Mouse (Mus musculus): ENCODE data around the gene Prr11.
"Not testable (repeated sequence)": the region's sequence is repeated elsewhere in the genome, so short reads cannot be mapped to it uniquely, and the experiment has no call there.

Prr11 gene

GRCm38 (mm10) chr11:87108409-87108754 lies at the start of gene Prr11:
Gene Prr11 (minus strand): TSS chr11:87108708.
- DNase-seq, result no peak

DNA sequence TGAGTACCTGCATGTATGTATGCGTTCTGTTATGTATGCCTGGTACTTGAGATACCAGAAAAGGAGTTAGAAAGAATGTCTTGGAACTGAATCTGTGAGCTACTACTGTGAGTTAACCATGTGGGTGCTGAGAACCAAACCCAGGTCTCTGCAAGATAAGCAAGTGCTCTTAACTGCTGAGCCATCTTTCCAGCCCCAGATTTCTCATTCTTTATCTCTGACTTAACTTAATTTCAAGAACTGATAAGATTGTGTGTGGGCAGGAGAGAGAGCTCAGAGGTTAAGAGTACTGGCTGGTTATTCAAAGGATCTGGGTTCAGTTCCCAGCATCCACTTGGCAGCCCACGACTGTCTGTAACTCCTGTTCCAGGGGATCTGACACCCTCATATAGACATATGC lies 49.5 kb upstream of the Prr11 start:
- no peak for DNase-seq

- DNase-seq, result no peak
Observed at GRCm38 (mm10) chr11:87136233-87136632, 27.7 kb upstream of the Prr11 start.

DNA sequence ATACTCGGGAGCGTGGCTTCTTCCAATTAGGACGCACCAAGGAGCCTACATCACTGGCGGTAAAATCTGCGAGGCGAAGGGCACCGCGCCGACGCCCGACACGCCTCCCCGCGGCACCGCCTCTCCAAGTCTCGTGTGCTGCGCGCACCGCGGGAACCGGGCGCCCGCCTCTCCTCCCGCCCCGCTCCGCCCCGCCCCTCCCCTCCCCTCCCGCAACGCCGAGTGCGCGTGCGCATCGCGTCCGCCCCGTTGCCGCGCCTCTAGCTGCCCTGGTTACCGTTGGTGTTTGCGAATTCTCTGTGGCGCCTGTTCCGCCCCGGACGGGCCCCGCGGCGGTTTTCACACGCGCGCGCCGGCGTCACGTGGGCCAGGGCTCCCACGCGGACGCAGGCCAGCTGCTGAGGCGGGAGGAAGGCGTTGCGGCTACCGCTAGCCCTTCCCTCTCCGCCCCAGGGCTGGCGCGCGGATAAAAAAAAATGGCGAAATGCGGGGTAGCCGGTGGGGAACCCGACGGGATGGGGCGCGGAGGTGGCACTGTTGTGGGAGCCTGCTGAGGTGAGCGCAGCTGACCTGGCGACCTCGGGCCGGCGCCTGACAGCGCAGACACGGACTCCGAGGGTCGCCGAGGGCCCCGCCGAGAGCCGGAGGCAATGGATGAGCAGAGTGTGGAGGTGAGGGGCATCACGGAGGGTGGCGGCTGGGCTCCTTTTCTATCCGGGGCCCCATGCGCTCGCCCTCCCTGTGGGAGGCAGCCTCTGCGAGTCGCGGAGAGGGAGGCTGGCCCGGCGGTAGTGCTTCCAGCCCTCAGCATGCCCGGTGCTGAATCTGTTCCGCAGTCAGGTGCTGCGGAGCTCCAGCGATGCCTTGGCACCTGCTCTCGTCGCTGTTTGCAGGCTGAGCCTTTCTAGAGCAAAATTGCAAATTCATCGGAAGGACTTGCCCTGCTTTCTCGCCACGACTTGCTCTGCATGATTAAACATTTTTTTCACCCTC lies 18.6 kb upstream of the Prr11 start, which contains the start of gene Trim37:
Gene Trim37, plus strand, starts transcription at position 254 of the 993 bp plus-strand sequence.
- peak; percentile 89 for DNase-seq

DNA sequence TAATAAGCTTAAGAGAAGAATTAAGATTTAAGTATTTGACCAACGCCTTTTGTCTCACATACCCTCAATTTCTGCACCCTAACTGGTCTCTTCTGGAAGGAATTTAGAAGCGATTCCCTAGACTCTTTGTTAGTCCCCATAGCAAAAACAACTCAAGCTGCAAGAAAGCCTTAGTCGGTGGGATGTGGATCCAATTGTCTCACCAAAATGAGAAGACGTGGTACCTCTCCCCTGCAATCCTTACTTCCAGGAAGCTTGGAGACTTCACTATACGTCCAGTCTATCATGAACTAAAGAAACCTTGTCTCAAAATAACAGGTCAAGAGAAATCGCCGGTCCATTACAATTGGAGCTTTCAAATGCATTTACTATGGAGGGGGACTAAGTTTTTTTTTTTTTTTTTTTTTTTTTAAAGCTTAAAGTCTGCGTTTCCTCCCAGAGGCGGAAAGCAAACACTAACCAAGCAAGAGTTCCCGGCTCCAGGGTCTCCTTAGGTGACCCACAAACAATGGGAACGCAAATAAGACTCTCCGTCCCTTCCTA lies 17.8 kb upstream of the Prr11 start:
- DNase-seq, result no peak

DNA sequence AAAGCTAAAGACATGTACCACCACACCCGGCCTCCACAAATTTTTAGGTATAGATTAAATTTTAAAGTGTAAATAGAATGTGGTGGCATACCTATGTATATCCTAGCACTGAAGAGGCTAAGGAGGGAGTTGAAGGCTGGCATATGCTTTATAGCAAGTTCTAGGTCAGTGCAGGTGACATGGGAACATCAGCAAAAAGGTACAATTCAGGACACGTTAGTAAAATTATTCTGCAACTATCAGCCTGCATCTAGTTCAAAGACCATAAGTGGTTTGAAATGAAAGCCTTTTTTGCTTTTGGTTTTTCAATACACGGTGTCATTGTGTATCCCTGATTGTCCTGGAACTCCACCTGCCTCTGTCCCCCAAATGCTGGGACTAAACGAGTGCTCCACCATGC lies 17.1 kb upstream of the Prr11 start:
- DNase-seq, result no peak

DNA sequence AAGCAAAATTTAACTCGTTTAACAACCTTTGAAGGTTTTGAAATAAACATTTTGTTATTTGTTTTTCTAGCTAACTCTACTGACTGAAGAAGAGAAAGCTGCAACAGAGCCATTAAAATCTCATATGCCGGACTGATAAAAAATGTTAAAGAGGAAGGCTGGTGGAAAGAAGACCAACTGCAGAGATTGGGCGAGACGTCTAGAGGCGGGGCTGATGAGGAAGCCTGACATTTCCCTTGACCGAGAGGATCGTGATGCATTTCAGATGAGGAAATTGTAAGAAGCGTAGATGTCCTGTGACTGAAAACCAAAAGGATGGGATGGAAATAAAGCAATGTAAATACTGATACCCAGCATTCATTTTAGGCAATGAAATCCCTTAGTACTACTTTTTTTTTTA lies 13.4 kb upstream of the Prr11 start:
- no peak for DNase-seq

GRCm38 (mm10) chr11:87110172-87110909 lies 1.8 kb upstream of the Prr11 start:
- DNase-seq, result no peak

- peak; percentile 26 for DNase-seq
Observed at GRCm38 (mm10) chr11:87109519-87110171, 1.1 kb upstream of the Prr11 start.

DNA sequence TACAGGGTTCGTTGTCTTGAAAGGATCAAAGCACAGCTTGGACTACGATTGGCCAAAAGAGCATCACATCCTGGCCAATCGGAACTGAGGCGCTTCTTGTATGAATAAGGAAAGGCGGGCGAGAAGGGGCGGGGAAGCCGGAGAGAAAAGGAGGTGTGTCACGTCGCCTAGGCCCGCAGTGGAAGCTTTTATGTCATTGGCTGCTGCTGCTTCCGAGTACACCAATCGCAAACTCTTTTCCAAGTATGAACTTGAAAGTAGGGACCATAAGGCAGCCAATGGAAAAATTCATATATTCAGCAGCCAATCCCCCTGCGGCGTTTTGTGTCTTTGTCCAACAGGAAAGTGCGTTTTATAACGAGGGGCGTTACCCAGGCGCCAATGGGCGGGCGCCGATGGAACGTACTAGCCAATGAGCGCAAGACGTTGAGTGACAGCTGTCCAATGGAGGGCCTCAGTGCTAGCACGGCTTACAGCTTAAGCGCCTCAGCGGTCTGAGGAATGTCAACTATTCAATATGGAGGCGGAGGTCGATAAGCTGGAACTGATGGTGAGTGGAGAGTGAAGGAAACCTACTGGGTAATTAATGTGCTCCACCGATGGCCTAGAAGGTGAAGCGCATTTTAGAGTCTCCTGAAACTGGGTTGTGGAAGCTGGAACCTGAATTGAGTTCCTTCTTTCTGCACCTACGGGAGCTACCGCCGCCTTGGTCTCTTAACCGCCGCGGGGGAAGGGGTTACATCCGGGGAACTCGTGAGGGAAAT lies 429 bp upstream of the Prr11 start, which contains the start of gene Ska2:
Gene Ska2, plus strand, starts transcription at position 480 of the 764 bp plus-strand sequence.
- DNase-seq, result peak; percentile 93

GRCm38 (mm10) chr11:87087142-87087541 lies 21.4 kb downstream of the Prr11 start:
- DNase-seq, result no peak

DNA sequence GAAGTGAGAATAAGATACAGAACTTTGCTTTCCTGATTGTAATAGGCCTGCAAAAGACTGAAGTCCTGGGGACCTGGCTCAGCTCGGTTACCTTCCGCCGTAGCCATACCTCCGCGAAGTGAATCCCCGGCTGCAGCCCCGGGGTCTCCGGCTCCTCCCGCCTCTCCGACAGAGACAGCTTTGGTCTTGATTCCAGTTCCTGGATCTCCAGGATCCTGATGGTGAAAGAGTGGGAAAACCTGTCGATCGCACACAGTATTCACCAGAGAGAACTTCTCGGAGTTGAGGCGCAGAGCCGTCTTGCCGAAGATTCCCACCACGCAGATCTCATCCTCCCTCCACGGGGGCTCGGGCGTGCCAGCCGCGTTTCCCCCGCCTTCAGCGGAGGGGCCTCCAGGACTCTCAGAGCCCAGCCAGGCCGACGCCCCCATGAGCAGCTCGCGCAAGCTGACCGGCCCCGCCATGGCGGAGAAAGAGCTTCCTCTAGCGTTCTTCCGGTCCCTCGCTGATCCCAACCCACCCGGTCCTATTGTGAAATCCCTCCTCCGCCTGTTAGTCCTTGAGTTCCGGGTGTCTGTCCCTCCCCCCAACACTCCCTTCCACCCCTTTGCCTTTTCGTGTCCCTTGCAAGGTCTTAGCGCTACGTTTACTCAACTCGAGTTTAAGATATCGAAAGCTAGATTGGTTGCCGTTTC lies 22.1 kb downstream of the Prr11 start, which contains the start of gene Smg8:
Gene Smg8, minus strand, starts transcription at position 485 of the 695 bp plus-strand sequence.
- DNase-seq, result peak; percentile 75

DNA sequence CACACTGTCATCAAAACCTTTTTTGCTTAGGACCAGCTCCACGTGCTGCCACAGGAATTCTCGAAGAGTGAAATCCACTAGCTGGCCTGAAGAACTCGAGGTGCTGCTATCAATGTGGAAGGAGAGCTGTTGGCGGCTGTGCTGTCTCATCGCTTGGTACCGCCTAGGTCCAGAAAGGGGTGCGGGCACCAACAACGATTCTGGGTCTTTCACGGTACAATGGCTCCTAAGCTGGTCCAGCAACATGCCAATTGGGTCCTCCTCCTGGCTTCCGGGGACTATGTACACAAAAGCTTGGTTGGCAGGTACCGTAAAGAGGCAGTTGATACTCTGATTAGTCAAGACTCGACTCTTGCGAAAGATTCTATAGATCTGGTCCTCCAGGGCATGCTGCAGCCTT lies 23.0 kb downstream of the Prr11 start:
- no peak for DNase-seq

GRCm38 (mm10) chr11:87083712-87084111 lies 24.8 kb downstream of the Prr11 start:
- DNase-seq, result no peak

DNA sequence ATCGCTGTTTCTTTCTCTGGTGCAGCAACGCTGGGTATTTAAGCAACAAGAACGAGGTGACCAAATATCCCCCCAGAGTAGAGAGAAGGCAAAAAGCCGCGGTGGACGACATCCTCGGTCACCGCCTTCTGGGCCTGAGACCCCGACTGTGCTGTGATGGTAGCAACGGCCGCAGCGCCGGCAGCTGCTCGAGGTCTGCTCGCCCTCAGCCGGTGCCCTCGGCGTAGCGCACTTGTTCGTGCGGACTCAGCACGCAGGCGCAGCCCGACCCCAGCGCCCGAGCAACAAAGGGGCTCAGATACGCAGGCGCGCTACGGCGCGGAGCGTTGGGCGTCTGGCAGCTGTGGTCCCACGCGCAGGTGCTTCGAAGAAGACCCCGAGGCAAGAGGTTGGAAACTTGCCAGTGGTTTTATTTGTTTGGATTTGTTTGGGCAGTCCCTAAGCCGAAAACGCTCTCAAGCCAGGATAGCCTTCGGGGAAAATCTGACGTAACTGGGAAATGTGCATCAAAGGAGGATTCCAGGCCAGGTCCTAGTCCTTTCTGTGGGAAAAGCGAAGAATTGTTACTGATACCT lies 34.6 kb downstream of the Prr11 start, which contains the start of gene Gdpd1:
Gene Gdpd1, minus strand, starts transcription at position 197 of the 575 bp plus-strand sequence.
- DNase-seq, result peak; percentile 88

- peak; percentile 74 for DNase-seq
Observed at GRCm38 (mm10) chr11:87073343-87073865, 35.1 kb downstream of the Prr11 start.

DNA sequence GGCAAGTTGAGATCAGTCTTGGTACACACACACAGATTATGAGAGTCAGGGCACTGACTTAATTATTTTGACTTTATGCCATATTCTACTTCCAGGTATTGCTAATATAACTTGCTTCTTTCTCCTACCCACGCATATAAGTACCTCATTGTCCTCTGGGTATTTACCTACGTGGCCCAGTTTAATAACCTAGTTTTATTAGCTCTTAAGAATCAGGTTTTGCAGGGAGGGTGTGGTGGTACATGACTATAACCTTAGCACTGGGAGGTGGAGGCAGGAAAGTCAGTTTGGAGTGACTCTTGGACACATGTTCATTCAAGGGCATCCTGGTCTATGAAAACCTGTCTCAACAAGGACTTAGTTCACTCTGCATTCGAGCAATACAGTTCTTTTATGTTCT lies 46.4 kb downstream of the Prr11 start:
- no peak for DNase-seq

GRCm38 (mm10) chr11:87060410-87060809 lies 48.1 kb downstream of the Prr11 start:
- DNase-seq, result no peak

DNA sequence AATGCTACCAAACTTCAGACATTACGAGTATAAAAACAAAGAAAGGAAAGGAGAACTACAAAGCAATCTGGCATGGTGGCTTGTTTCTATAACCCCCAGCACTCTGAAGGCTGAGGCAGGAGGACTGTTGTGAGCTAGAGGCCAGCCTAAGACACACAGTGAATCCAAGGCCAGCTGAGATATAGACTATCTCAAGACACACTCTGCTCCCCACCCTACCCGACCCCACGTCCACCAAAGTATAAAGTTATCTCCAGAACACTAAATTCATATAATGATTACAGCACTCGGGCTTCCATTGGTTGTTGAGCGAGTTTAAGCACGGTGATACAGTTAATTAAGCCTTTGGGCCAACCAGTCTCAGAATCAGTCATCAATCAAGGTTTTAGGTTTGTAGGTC lies 52.2 kb downstream of the Prr11 start:
- DNase-seq, result no peak

- not testable (repeated sequence) for DNase-seq
Observed at GRCm38 (mm10) chr11:87048900-87049299, 59.6 kb downstream of the Prr11 start.

DNA sequence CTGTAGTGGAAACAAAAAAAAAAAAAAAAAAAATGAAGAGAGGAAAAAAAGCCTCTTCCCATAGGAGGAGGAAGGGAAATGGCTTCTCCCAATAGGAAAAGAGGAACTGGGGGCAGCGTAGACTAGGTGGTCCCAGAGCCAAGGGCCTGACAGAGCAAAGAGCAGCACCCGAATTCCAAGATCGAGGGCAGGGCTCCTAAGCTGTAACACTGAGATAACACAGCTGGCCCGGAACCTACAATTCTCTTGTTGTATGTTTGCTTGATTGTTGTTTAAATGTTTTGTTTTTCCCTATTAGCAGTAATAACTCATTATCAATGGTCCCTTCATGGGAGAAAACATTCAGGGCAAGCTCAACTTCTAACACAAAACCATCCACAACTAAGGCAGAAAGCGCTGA lies 61.5 kb downstream of the Prr11 start:
- DNase-seq, result no peak
